Mouse (Mus musculus) frontal cortex, postnatal 25 days (tissue): ENCODE measurements around the gene Plekhh3.
"Not testable (repeated sequence)": the region's sequence is repeated elsewhere in the genome, so short reads cannot be mapped to it uniquely, and the experiment has no call there.

Experiments used
- DNase-seq, 2 experiments: peaks; one replicate each; pipeline ENCODE4 v3.0.0; 2022; ENCODE audit warnings: low spot score in 2 of 2

The Plekhh3 gene

DNA sequence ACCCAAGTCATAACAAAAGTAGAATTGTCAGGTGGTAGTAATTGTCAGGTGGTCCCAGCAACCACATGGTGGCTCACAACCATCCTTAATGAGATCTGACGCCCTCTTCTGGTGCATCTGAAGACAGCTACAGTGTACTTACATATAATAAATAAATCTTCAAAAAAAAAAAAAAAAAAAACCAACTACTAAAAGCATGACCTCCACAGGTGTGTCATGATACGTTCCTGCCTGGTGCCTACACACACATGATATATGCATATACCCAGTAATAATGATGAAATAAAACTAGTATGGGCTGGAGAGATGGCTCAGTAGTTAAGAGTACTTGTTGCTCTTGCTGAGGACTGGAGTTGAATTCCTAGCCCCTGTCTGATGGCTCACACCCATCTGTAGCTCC, 20.1 kb downstream of the Plekhh3 start:
- DNase-seq = no peak

GRCm38 (mm10) chr11:101149178-101150105, 21.7 kb downstream of the Plekhh3 start:
- no peak for DNase-seq

DNA sequence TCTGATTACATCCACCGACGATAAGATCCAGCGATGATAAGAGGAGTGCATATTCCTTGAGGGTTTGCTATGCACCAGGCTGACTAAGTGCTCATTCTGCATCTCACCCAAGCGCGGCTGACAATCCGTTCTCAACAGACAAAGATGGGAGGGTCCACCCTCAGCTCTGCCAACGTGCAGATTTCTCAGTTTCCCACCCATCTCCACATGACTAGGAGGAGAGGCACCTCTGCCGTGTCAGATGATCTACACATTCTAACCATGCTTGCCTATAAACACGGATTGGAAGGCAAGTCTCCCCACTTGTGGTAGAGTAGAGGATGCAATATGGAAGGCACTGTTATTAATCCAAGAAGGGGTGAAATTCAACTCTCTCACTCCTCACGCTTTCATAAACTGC, 22.4 kb downstream of the Plekhh3 start:
- no peak for DNase-seq

GRCm38 (mm10) chr11:101146377-101146776, 24.8 kb downstream of the Plekhh3 start:
- DNase-seq = peak in 1 of 2 experiments; percentile 41

DNA sequence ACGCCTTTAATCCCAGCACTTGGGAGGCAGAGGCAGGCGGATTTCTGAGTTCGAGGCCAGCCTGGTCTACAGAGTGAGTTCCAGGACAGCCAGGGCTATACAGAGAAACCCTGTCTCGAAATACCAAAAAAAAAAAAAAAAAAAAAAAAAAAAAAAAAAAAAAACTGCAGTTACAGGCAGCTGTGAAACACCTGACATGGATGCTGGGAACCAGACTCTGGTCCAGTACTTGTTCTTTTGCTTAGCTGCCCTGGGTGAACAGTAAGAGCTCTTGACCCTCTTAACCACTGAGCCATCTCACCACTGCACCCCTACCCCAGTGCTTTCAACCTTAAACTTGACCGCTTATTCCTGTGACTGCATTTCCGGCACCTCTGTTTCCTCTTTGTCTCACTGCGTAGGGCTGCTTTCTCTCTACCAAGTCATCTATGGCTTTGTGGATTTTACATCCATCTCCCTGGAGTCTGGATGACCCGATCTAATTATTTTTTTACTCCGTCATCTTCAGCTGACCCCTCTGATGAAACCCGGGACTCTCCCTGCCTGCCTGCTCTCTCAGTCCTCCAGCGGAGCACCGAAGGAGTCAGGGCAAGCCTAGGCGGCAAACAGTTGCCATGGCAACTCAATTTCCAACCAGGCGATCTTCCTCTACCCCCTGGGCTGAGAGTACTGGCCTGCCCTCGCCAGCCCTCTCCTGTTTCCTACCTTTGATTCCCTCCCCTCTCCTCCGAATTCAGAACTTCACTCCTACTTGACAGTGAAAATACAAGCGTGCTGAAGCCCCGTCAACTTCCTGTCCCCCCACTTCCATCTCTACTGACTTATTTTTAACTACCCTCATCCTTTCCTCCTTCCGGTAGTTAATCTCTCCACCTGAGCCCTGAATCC, 27.6 kb downstream of the Plekhh3 start:
- no peak for DNase-seq

DNA sequence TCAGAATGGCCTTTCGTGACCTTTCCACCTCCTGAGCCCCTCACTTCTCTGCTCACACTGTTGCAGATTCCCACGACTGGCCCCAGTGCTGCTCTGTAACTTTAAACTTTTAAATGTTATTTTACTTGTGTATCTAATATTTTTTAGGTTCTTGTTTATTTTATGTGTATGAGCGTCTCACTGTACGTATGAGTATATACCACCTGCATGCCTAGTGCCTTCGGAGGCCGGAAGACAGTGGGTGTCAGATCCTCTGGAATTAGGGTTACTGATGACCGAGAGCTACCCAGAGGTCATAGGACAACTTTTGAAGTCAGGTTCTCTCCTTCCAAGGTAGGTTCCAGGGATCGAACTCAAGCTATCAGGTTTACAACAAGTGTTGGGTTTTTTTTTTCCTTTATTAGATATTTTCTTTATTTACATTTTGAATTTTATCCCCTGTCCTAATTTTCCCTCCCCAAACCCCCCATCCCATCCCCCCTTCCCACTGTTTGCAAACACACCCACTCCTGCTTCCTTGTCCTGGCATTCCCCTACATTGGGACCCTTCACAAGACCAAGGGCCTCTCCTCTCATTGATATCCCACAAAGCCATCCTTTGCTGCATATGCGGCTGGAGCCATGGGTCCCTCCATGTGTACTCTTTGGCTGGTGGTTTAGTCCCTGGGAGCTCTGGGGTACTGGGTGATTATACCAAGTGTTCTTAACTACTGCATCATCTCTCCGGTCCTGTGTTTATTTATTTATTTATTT, 28.8 kb downstream of the Plekhh3 start:
- DNase-seq = no peak

GRCm38 (mm10) chr11:101141088-101141487, 30.1 kb downstream of the Plekhh3 start:
- DNase-seq = no peak

- no peak for DNase-seq
Observed at GRCm38 (mm10) chr11:101140164-101140819, 30.9 kb downstream of the Plekhh3 start.

- DNase-seq = no peak
Observed at GRCm38 (mm10) chr11:101138536-101139181, 32.5 kb downstream of the Plekhh3 start.

- no peak for DNase-seq
Observed at GRCm38 (mm10) chr11:101137000-101137399, 34.2 kb downstream of the Plekhh3 start.

- DNase-seq = no peak
Observed at GRCm38 (mm10) chr11:101134217-101134865, 36.8 kb downstream of the Plekhh3 start.

DNA sequence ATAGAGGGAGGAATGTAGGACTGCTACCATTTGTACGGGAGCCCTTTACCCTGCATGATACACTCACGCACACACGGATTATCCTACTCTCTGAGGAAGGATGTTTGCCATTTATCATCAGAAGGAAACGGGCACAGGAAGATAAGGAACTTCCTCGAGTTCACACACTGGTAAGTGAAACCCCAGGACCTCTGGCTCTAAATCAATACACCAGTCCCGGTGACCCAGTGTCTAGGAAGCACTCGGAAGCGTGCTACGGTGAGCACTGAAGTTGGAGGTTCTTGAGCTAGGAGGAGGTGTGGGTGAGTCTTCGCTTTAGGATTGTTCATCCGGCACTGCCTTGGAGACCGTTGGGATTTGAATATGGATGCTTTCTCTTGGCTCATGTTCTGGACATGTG, 38.1 kb downstream of the Plekhh3 start:
- no peak for DNase-seq

DNA sequence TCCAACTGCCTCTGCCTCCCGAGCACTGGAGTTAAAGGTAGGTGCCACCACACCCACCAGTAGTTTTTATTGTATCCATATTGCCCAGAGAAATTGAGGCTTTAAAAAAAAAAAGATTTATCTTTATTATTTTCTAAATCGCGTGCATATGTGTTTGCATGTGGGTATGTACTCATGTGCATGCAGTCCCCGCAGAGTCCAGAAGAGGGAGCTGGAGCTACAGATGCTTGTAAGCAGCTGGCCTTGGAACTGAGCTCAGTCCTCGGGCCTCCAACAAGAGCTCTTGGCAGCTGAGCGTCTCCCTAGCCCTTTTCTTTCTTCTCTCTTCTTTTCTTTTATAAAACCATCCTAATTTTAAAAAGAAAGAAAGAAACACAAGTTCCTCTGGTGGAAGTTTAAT, 39.5 kb downstream of the Plekhh3 start:
- no peak for DNase-seq

GRCm38 (mm10) chr11:101131187-101131586, 40.0 kb downstream of the Plekhh3 start:
- no peak for DNase-seq

DNA sequence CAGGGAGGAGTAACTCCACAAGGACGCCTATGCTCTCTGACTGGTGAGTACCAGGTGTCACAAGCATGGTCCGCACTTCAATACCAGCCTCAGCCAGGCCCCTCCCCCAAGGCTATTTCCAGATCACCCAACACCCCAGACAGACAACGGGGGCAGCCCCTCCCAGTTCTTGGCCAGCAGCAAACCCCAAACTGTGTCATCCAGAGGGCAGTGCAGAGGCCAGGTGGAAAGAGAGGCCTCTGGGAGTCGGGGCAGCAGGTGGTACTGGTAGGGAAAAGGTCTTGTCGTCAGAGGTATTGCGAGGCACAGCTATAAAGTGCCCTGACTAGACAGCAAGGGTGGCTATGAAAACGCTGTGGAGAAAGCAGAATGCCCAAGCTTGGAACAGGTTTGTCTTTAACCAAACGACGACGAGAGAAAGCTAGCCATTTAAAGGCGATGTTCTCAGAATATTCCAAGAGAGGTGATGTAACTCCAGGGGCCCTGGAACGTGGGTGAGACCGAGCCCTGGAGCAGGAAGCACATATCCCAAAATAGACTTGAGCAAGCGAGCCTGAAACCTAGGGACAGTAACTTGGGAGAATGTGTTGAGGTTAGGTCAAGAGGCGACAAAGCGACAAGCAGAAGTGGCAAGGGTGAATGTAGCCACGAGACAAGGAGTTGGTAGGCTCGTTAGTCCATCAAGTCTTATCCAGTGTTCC, 40.9 kb downstream of the Plekhh3 start:
- DNase-seq = no peak

DNA sequence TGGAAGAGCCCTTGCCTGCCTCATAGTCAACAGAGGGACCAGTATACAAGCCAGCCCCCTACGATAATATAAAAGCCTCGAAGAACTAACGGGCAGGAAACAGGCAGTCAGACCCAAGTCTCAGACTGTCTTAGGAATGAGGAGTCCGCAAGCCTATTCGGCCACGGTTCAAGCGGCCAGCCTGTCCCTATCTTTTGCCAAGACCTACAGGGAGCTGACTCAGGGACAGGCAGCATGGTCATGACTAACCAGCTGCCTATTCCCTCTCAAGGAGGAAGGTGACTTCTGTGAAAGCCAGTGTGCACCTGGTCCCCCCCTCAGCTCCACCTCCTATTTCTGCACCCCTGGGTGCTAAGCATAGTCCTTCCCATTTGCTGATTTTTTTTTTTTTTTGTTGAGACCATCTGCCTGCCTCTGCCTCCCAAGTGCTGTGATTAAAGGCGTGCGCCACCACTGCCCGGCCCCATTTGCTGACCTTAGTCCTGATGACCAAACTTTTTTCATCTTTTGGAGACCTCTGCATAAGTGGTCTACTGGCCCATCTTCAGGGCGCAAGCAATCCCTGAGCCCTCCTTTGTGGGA, 42.1 kb downstream of the Plekhh3 start:
- DNase-seq = no peak

DNA sequence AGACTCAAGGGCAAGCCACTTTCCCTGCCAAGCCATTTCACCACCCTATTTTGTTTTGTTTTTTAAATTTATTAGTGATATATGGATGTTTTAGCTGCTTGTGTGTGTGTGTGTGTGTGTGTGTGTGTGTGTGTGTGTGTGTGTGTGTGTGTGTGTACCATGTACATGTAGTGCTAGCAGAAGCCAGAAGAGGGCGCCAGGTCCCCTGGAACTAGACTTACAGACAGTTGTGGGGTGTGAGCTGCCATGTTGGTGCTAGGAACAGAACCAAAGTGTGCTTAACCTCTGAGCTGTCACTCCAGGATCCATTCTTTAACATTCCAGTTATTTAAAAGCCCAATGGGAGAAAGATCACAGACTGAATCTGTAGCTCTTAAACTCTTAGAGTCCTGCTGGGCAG, 44.1 kb downstream of the Plekhh3 start:
- no peak for DNase-seq

GRCm38 (mm10) chr11:101125008-101125407, 46.1 kb downstream of the Plekhh3 start:
- not testable (repeated sequence) for DNase-seq

GRCm38 (mm10) chr11:101124494-101124893, 46.7 kb downstream of the Plekhh3 start:
- DNase-seq = not testable (repeated sequence)
